Mouse (Mus musculus): ENCODE measurements around the gene Aass.
"Not testable (repeated sequence)": the region's sequence is repeated elsewhere in the genome, so short reads cannot be mapped to it uniquely, and the experiment has no call there.

- TF ChIP-seq CTCF (IDR thresholded peaks at IDR 0.05; ENCODE audit: insufficient read depth, low read length); POLR2A (IDR thresholded peaks at IDR 0.05; ENCODE audit: borderline replicate concordance, extremely low read depth, low read depth, low read length): not testable (repeated sequence)
These were observed 42.3 kb downstream of the Aass start for GRCm38 (mm10) chr6:23090346-23091055.
